Mouse (Mus musculus): ENCODE data around the gene Setd6.

- no peak for TF ChIP-seq MYOG (IDR thresholded peaks at IDR 0.05; ENCODE audit: control insufficient read depth in 1 of 3, insufficient read depth in 1 of 3, insufficient read length in 2 of 3, low read depth in 2 of 3)
- TF ChIP-seq POLR2A (IDR thresholded peaks at IDR 0.05; ENCODE audit: insufficient read length, low read depth) = no peak
- TF ChIP-seq E2F4 (IDR thresholded peaks at IDR 0.05; ENCODE audit: insufficient read depth) = no peak
- no peak for TF ChIP-seq MAX (IDR thresholded peaks at IDR 0.05; ENCODE audit: low read depth)
- TF ChIP-seq POLR2AphosphoS2 (IDR thresholded peaks at IDR 0.05; ENCODE audit: insufficient read length, low read depth) = no peak
- TF ChIP-seq USF1 (IDR thresholded peaks at IDR 0.05; ENCODE audit: low read depth) = no peak
- TF ChIP-seq TCF12 (IDR thresholded peaks at IDR 0.05; ENCODE audit: insufficient read depth, poor library complexity, severe bottlenecking) = no peak
- TF ChIP-seq MYOD1 (IDR thresholded peaks at IDR 0.05; ENCODE audit: control insufficient read depth in 1 of 3, insufficient read length in 2 of 3, low read depth in 2 of 3) = no peak
- no peak for TF ChIP-seq CEBPB (IDR thresholded peaks at IDR 0.05; ENCODE audit: insufficient read depth, poor library complexity, severe bottlenecking)
Observed at GRCm38 (mm10) chr8:95727625-95728024, 11.9 kb downstream of the Setd6 start.

Measured in myocyte (in vitro differentiated cells).